Mouse (Mus musculus): ENCODE data around the gene 4933412E24Rik. TPM values are rescaled to one million over a fixed set of nuclear protein-coding genes. Genes with fewer than 3 reads are reported as not detected.

The 4933412E24Rik gene
- not detected for total RNA-seq (2023)

DNA sequence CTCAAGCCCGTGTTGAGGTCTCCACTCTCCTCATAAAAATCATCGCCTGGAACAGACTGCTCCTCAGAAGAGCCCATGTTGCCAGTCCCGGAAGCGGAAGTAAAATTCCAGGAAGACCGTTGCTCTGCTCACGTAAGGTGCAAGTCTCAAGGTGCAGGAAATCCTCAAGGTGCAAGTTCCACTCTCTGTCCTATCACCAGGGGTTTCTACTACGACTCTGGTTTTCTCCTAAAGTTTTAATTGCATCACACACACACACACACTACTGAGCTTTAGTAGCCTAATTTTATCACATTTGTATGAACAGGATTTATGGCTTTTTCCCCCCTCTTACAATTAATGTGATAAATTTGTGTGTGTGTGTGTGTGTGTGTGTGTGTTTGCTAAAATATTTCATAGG lies at the start of gene 4933412E24Rik:
TSS of gene 4933412E24Rik (minus strand) at position 101 of the 400 bp plus-strand sequence.

Data from monocyte, adult 59 days (primary cell).